Mouse (Mus musculus) neural tube, embryonic 10.5 days (tissue): ENCODE results near the gene Coa4.

ENCODE experiments used
- DNase-seq: peaks from one replicate; pipeline ENCODE4 v3.0.0-alpha.2; 2017; ENCODE audit warnings: low spot score; ENCODE audit errors: extremely low spot score

The Coa4 gene

GRCm38 (mm10) chr7:100536804-100537518 is at the start of gene Coa4:
Gene Coa4, plus strand, starts transcription at chr7:100537071.
- DNase-seq: peak; percentile 91

GRCm38 (mm10) chr7:100487301-100487700 is 49.6 kb upstream of the Coa4 start:
- no peak for DNase-seq

- no peak for DNase-seq
Observed at GRCm38 (mm10) chr7:100488474-100489048, 48.3 kb upstream of the Coa4 start.

DNA sequence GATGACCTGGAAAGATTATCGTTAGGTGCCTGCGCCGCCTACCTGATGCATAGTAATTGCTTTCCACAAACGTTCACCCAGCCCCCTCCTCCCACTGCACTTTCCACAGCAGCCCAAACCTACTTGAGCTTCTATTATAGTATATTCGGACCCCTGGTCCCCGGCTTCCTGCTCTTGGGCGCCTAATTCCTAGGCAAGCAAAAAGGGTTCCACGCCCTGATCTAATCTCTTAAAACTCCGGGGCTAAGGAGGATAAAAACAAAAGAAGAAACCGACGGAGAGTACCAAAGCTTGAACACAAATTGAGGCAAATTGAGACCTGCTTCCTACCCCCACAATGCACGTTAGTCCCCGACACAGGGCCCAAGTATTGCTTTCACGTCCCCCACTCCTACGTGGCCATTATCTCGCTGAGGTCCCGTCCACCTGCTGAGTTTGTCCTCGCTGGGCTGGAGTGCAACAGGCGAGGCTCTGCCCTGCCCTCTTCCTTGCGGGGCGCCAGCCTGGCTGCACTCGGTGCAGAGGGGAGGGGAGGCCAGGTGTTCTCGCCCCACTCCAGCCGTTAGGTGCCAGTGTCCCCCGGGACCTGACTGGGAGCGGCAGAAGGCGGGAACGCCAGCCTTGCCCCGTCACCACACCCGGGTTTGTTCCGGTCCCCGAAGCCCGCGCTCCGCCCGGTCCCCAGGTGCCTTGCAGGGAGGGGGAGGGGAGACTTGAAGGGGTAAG is 44.3 kb upstream of the Coa4 start:
- no peak for DNase-seq

DNA sequence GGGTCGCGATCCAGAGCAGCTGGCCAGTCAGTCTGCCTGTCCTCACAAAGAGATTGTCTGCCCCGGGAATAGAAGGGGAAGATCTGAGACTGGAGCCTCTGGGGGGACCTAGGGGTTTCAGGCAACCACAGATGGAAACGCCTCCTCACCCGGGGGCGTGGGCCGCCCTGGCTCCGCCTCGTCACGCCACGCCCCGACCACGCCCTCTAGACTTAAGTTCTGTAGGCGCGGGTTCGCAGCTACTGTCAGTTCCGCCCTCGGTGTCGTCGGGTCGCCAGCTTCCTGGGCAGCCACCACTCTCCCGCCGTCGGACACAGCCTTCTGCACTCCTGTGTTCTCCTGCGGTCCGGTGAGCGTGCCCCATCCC is 43.8 kb upstream of the Coa4 start, which contains the start of gene Ucp2:
Gene Ucp2, plus strand, starts transcription at position 221 of the 367 bp plus-strand sequence.
- DNase-seq: peak; percentile 84

- DNase-seq: peak; percentile 24
Observed at GRCm38 (mm10) chr7:100493484-100494414, 43.1 kb upstream of the Coa4 start.

DNA sequence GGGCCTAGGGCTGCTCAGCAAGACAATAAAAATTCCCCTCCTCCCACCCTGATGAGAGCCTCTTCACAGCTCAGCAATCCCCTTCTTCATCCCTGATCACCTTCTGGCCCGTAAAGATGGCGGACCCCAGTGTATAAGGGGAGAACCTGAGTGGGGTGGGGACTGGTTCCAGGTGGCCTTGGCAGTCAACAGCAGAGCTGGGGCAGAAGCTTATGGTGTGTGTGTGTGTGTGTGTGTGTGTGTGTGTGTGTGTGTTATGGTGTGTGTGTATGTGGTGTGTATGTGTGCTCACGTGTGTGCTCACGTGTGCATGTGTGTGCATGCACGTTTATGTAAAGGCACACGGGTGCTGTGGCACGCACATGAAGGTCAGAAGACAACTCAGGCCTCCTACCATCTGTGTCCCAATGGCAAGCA is 42.4 kb upstream of the Coa4 start:
- DNase-seq: no peak

GRCm38 (mm10) chr7:100495042-100495441 is 41.8 kb upstream of the Coa4 start:
- DNase-seq: no peak

- DNase-seq: peak; percentile 39
Observed at GRCm38 (mm10) chr7:100495581-100496251, 41.2 kb upstream of the Coa4 start.

DNA sequence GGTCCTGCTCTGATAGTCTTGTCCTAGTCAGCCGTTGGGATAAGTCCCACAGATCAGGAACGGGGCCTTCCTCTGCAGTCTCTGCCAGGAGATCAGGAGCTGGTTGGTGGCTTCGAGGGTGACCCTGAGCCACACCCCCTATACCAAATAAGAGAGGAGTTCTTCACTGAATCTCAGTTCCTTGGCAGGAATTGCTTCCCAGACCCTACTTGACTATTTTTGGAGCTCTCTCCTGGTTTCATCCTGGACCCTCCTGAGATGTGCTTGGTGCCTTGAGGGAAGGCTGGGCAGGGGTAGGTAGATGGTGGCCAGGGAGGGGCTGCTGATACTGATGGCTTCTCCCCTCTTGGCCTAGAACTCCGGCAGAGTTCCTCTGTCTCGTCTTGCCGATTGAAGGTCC is 40.5 kb upstream of the Coa4 start:
- DNase-seq: no peak

DNA sequence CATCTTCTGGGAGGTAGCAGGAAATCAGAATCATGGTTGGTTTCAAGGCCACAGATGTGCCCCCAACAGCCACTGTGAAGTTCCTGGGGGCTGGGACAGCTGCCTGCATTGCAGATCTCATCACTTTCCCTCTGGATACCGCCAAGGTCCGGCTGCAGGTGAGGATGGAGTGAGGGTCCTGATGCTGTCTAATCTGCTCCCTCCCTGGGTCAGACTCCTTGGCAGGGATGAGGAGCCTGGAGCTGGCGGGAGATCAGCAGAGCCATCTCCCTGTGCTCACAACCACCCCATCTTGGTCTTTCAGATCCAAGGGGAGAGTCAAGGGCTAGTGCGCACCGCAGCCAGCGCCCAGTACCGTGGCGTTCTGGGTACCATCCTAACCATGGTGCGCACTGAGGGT is 40.1 kb upstream of the Coa4 start:
- DNase-seq: no peak

DNA sequence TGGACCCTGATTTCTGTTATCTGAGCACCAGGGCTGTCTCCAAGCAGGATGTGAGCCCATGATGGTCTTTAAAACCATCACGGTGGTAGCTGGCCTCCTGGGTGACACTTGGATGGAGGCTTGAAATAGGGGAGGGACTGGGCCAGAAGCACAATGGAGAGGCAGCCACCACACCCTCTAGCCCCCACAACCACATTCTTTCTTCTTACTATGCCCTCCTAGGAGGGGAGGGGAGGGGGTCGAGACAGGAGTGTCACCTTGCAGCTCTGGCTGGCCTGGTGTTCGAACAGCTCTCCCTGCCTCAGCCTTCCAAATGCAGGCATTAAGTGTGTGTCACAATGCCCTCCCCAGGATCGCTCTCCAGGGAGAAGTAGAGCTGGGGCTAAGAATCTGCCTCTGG is 39.5 kb upstream of the Coa4 start:
- DNase-seq: no peak

DNA sequence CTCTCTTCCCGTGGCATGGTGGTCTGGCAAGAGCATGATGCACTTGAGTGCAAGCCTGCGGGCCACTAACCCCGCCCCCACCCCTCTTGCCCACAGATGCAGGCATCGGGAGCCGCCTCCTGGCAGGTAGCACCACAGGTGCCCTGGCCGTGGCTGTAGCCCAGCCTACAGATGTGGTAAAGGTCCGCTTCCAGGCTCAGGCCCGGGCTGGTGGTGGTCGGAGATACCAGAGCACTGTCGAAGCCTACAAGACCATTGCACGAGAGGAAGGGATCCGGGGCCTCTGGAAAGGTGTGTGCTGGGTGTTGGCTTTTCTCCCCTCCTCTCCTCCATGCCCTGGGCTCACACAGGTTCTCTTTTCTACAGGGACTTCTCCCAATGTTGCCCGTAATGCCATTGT is 38.9 kb upstream of the Coa4 start:
- no peak for DNase-seq

- no peak for DNase-seq
Observed at GRCm38 (mm10) chr7:100499465-100499864, 37.4 kb upstream of the Coa4 start.

DNA sequence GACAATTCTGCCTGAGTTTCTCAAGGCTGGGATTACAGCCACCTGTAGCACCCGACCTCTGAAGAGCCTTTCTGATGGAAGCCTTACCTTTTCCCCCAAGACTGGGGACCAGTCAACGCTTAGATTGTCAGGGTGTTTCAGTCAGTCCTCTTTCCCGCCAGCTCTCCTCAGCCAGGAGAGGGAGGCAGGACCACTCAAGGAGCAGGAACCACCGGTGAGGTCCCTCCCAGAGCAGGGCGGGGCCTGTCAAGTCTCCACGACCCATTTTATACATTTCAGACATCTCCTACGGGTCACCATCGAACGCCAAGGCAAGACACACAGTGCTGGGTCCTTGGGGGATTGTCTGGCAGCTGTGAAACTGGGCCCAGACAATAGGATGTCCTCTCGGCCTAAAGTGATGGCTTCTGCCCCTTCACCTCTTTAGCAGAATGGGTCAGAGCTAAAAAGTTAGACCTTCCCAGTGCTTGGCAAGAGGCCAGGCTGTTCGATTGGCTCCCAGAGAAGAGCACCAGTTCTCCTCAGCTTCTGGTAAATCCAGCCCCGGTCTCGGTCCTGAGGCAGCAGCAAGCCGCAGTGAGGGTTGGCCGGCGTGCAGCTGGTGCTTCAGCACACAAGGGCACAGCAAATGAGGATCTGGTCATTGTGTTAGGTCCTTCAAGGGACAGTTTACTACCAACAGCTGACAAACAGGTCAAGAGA is 36.4 kb upstream of the Coa4 start:
- DNase-seq: no peak

GRCm38 (mm10) chr7:100501027-100501843 is 35.6 kb upstream of the Coa4 start:
- no peak for DNase-seq

GRCm38 (mm10) chr7:100501844-100502373 is 35.0 kb upstream of the Coa4 start:
- no peak for DNase-seq

DNA sequence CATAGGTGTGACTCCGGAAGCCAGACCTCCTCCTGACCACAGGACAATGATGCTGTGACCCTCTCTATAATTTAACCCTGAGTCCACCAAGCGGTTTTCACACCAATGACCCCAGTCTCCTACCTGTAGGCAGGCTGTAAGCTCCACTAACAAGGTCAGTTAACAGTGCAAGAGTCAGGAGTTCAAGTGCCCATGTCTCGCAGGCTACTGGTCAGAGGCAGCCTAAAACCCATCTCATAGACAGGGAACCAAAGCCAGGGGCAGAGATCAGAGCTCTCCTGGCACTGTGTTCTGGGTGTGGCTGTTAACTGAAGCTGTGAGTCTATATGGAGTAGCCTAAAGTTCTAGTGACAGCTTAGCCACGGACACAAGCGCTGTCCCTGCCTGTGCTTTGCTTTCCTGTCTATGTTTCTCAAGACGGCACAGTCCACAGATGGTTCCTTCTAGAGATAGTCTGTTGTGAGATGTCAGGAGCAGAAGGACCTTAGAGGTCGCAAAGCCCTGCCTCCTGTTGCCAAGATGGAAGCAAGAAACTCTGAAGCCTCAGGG is 34.4 kb upstream of the Coa4 start:
- DNase-seq: no peak

GRCm38 (mm10) chr7:100503076-100503475 is 33.8 kb upstream of the Coa4 start:
- DNase-seq: no peak
